Mouse (Mus musculus) thymus, adult 2 months (tissue): ENCODE measurements at regions not wholly inside any gene's neighbourhood (a gene's known extent, or its start where the extent isn't known, plus 50 kb on each side); places are given as distances from the start of the nearest gene placed in this dataset.
"Not testable (repeated sequence)": the region's sequence is repeated elsewhere in the genome, so short reads cannot be mapped to it uniquely, and the experiment has no call there.

Source experiments
- DNase-seq: peaks from one replicate; pipeline ENCODE4 v3.0.0; 2021
- H3K27ac ChIP-seq: fragments of 200-500 bp; 2 replicates; pipeline ENCODE4 v1.5.1; 2012; ENCODE audit warnings: low read length, control low read depth; ENCODE audit not compliant: control insufficient read depth, insufficient read depth
- H3K27me3 ChIP-seq: fragments of 200-500 bp; 2 replicates; pipeline ENCODE4 v1.6.1; 2012; ENCODE audit warnings: mild to moderate bottlenecking, low read length, moderate library complexity, mixed read lengths; ENCODE audit not compliant: control insufficient read depth, insufficient read depth
- H3K36me3 ChIP-seq: fragments of 200-500 bp; 2 replicates; pipeline ENCODE4 v1.6.1; 2012; ENCODE audit warnings: mild to moderate bottlenecking, low read length, moderate library complexity; ENCODE audit not compliant: control insufficient read depth, insufficient read depth
- H3K4me1 ChIP-seq: fragments of 200-500 bp; replicated peaks from 2 replicates; pipeline ENCODE4 v1.6.1; 2012; ENCODE audit warnings: low read length; ENCODE audit not compliant: control insufficient read depth, insufficient read depth
- H3K4me3 ChIP-seq: fragments of 200-500 bp; 2 replicates; pipeline ENCODE4 v1.5.1; 2012; ENCODE audit warnings: mild to moderate bottlenecking, low read length, control low read depth, moderate library complexity; ENCODE audit not compliant: control insufficient read depth, insufficient read depth
- CTCF ChIP-seq: fragments of 200-500 bp; IDR thresholded peaks from 2 replicates; pipeline ENCODE4 v1.5.1; 2012; ENCODE audit warnings: mild to moderate bottlenecking, control low read depth, low read length, moderate library complexity, borderline replicate concordance; ENCODE audit not compliant: control insufficient read depth, poor library complexity, insufficient read depth; ENCODE audit errors: extremely low read depth
- POLR2A ChIP-seq: fragments of 200-500 bp; IDR thresholded peaks from 2 replicates; pipeline ENCODE4 v1.6.1; 2012; ENCODE audit warnings: mild to moderate bottlenecking, low read length, control low read depth, moderate library complexity; ENCODE audit not compliant: control insufficient read depth, poor library complexity, insufficient read depth; ENCODE audit errors: extremely low read depth
- WGBS: fragments of 180-500 bp; shearing (Covaris S2); methylation state at CpG from one replicate; pipeline ENCODE4 v1.1.7; 2018; 5-methylcytosine and 5-hydroxymethylcytosine counted together

- no peak overlapping the region for H3K27ac ChIP-seq
- no peaks in the 10 kb centered on the region for H3K4me1 ChIP-seq
- peak overlapping the region; percentile 34 for H3K4me3 ChIP-seq
- peak; percentile 38 for DNase-seq
- TF ChIP-seq CTCF = peak; percentile 44; the same call in 1 of the 2 replicates
- no peak for TF ChIP-seq POLR2A
- 15% methylated on average over 21 of the region's 21 CpGs for WGBS
- H3K36me3 ChIP-seq = no peaks in the 10 kb centered on the region
- H3K27me3 ChIP-seq = no peaks in the 10 kb centered on the region
Measured at GRCm38 (mm10) chrX:93911087-93911840, 57.2 kb upstream of the AU015836 start.

GRCm38 (mm10) chrX:93915548-93915947 is 52.9 kb upstream of the AU015836 start:
- Histone ChIP-seq H3K36me3 (no peaks in the 10 kb centered on the region), H3K4me1 (no peaks in the 10 kb centered on the region), H3K27me3 (no peaks in the 10 kb centered on the region), H3K27ac (no peak overlapping the region), H3K4me3 (no peak overlapping the region)
- DNase-seq = no peak
- no peak for TF ChIP-seq POLR2A
- TF ChIP-seq CTCF = no peak

GRCm38 (mm10) chrX:93917367-93917766 is 51.1 kb upstream of the AU015836 start:
- not testable (repeated sequence) for H3K4me1 ChIP-seq, H3K27ac ChIP-seq, H3K36me3 ChIP-seq, H3K27me3 ChIP-seq, H3K4me3 ChIP-seq, DNase-seq
- 0% methylated on average over 1 of the region's 3 CpGs for WGBS
